Mouse (Mus musculus) heart, adult 8-10 months (tissue): ENCODE data around the gene Eif2b3. TPM values are rescaled to one million over a fixed set of nuclear protein-coding genes. Genes with fewer than 3 reads are reported as not detected.

Source experiments
- DNase-seq: peaks from one replicate; pipeline ENCODE4 v3.0.0; 2022; ENCODE audit warnings: low spot score
- total RNA-seq, 4 experiments: library from RNA; stranded (reverse); gene quantifications; 2 replicates each; pipeline ENCODE4 v1.2.4; 2022

Gene Eif2b3
- total RNA-seq, 4 experiments from 2014 or later, result 13.5 to 18.2 (median 15.0) TPM

DNA sequence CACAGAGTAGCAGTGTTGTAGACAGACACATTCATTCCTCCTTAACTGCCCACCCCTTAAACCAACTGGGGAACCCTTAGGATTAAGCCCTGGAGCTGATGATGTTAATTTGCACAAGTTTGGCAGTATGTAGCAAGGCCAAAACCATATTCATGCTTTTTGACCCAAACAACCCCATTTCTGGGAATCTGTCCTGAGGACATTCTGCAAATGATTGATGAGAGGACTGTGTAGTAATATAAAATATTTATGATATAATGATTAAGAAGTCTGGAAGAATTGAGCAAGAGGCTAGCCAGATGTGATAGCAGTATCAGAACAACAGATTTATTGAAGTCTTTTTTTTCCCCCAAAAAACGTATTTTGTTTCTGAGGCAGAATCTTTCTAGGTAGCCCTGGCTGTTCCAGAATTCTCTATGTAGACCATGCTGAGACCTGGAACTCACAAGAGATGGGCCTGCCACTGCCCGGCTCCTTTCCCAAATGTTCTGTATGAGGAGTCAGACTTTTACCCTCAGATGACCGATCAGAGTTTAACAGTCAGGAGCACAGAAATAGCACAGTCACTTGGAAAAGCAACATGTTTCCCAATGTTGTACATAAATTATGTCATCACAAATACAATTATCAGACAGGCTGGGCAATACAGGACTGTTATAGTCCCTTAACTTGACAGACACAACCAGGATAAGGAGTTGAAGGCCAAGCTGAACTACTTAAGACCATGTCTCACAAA is 75.6 kb downstream of the Eif2b3 start:
- no peak for DNase-seq

GRCm38 (mm10) chr4:117095551-117096452 is 76.6 kb downstream of the Eif2b3 start, which contains the start of gene Ptch2:
TSS of gene Ptch2 (plus strand) at chr4:117096075.
- DNase-seq, result peak; percentile 60

- DNase-seq, result peak; percentile 24
Measured at GRCm38 (mm10) chr4:117096666-117097065, 77.5 kb downstream of the Eif2b3 start.

DNA sequence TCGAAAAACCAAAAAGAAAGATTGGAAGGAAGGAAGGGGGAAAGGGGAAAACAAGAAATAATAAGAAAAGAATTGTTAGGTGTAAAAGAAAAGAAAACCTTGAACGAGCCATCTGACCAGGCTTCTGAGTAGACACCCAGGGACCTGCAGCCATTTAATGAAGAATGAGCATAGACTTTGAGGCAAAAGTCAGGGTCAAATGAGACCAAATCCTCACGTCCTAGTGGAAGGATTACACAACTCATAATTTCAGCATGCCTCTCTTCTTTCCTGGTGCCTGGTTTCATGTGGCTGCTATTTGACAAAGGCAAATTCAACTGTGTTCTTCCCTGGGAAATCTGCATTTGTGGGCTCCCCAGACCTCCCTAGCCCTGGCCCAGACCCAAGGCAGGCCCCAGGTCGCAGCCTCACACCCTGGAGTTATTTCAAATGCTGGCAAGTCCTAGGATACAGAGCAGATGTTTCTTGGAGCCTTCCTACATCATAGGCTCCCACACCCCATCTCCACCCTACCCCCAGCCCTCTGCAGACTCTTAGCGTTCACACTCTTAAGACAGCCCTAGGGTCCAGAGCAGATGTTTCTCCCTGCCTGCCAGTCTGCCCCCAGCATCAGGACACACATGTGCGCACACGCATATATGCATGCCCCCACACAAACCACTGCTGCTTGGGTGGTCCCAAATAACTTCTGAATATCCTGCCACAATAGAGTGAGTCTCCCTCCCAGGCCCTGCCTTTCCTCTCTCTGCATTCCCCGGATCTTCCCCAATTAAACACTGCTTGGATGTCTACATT is 79.0 kb downstream of the Eif2b3 start:
- no peak for DNase-seq

- no peak for DNase-seq
Measured at GRCm38 (mm10) chr4:117098764-117099036, 79.5 kb downstream of the Eif2b3 start.

GRCm38 (mm10) chr4:117100036-117100435 is 80.8 kb downstream of the Eif2b3 start:
- DNase-seq, result no peak

GRCm38 (mm10) chr4:117101218-117101617 is 82.0 kb downstream of the Eif2b3 start:
- peak; percentile 63 for DNase-seq

DNA sequence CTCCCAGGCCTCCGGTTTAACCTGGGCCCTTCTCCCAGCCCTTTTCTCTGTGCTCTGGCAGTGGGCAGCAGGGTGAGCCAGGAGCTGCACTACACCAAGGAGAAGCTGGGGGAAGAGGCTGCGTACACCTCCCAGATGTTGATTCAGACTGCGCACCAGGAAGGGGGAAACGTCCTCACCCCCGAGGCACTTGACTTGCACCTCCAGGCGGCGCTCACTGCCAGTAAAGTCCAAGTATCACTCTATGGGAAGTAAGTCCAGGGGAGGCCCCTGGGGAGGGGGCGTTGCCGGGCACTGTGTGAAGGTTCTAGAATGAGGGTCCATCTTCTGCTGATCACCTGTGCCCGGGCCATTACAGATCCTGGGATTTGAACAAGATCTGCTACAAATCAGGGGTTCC is 85.5 kb downstream of the Eif2b3 start:
- DNase-seq, result no peak

GRCm38 (mm10) chr4:117105127-117105526 is 85.9 kb downstream of the Eif2b3 start:
- DNase-seq, result no peak

DNA sequence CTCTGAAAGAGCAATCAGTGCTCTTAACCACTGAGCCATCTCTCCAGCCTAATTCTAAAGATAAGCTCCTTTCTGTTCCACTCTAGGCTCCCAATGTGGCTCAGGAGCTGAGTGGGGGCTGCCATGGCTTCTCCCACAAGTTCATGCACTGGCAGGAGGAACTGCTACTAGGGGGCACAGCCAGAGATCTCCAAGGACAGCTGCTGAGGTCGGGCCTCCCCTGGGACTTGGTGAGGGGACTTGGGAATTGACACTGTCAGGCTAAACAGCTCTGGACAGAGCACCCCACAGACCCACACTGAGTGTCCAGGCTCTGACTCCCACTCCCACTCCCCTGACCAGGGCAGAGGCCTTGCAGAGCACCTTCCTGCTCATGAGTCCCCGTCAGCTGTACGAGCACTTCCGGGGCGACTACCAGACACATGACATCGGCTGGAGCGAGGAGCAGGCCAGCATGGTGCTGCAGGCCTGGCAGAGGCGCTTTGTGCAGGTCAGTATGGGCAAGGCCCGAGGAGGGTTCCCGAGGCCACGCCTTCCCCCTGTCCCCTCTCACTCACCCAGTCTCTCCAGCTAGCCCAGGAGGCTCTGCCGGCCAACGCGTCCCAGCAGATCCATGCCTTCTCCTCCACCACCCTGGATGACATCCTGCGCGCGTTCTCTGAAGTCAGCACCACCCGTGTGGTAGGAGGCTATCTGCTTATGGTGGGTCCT is 88.8 kb downstream of the Eif2b3 start:
- no peak for DNase-seq

DNA sequence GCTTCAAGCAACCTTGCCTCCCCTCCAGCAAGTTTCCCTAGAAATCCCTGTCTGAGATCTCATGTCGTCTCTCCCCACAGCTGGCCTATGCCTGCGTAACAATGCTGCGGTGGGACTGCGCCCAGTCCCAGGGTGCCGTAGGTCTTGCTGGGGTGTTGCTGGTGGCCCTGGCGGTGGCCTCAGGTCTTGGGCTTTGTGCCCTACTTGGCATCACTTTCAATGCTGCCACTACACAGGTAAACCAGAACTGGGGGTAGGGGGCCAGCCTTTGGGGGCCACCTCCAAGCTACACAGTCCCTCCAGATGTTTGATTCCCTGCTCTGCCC is 89.3 kb downstream of the Eif2b3 start:
- no peak for DNase-seq

GRCm38 (mm10) chr4:117109330-117109729 is 90.1 kb downstream of the Eif2b3 start:
- DNase-seq, result no peak

- DNase-seq, result no peak
Measured at GRCm38 (mm10) chr4:117110249-117110648, 91.0 kb downstream of the Eif2b3 start.

- no peak for DNase-seq
Measured at GRCm38 (mm10) chr4:117110985-117111384, 91.8 kb downstream of the Eif2b3 start.

GRCm38 (mm10) chr4:117113237-117113636 is 94.0 kb downstream of the Eif2b3 start:
- no peak for DNase-seq

- no peak for DNase-seq
Measured at GRCm38 (mm10) chr4:117115592-117115991, 96.4 kb downstream of the Eif2b3 start.

DNA sequence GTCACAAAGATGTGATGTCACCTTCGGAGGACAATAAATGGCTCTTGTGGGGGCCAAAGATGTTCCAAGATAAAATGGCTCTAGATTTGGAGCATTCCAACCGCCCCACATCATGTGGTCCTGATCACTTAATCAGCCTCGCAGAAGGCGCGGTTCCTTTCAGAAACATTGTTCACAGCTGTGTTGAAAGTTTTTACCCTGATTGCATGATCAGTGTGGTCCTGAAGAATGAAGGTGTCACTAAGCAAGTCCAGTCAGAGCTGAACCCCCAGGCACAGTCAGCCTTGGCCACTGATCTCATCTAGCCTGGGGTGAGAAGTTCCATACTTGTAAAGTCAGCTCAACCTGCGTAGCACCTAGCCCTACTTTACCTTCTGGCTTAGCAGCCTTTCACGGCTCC is 98.7 kb downstream of the Eif2b3 start:
- DNase-seq, result no peak

GRCm38 (mm10) chr4:117119636-117120035 is 100.4 kb downstream of the Eif2b3 start:
- DNase-seq, result no peak

GRCm38 (mm10) chr4:117120052-117120444 is 100.8 kb downstream of the Eif2b3 start:
- DNase-seq, result no peak

GRCm38 (mm10) chr4:117120445-117121414 is 101.5 kb downstream of the Eif2b3 start:
- peak; percentile 97 for DNase-seq
